Mouse (Mus musculus) heart, embryonic 11.5 days (tissue): ENCODE results near the gene Ranbp10. TPM values are rescaled to one million over a fixed set of nuclear protein-coding genes. Genes with fewer than 3 reads are reported as not detected.

ENCODE experiments used
- ATAC-seq: fragments of 200-750 bp; cut with Nextera tagmentation; replicated peaks from 2 replicates; pipeline ENCODE4 v1.8.0; 2017; ENCODE audit warnings: moderate library complexity; ENCODE audit not compliant: insufficient number of reproducible peaks, low FRiP score, low TSS enrichment
- H3K27ac ChIP-seq: fragments of 300-500 bp; sonication (generic); 2 replicates; pipeline ENCODE4 v1.5.1; 2014; ENCODE audit warnings: mild to moderate bottlenecking, low read depth, low read length
- H3K27me3 ChIP-seq: fragments of 300-500 bp; sonication (generic); 2 replicates; pipeline ENCODE4 v1.6.1; 2014; ENCODE audit warnings: mild to moderate bottlenecking, low read length, mixed read lengths; ENCODE audit not compliant: control insufficient read depth, insufficient read depth
- H3K36me3 ChIP-seq: fragments of 300-500 bp; sonication (generic); 2 replicates; pipeline ENCODE4 v1.6.1; 2014; ENCODE audit warnings: mild to moderate bottlenecking, low read length, moderate library complexity, mixed read lengths; ENCODE audit not compliant: control insufficient read depth, insufficient read depth
- H3K4me1 ChIP-seq: fragments of 300-500 bp; sonication (generic); 2 replicates; pipeline ENCODE4 v1.6.1; 2014; ENCODE audit warnings: low read length; ENCODE audit not compliant: control insufficient read depth, insufficient read depth
- H3K4me2 ChIP-seq: fragments of 300-500 bp; sonication (generic); 2 replicates; pipeline ENCODE4 v1.6.1; 2014; ENCODE audit warnings: mild to moderate bottlenecking, moderate library complexity
- H3K4me3 ChIP-seq: fragments of 300-500 bp; sonication (generic); 2 replicates; pipeline ENCODE4 v1.5.1; 2014; ENCODE audit warnings: low read depth, low read length
- H3K9ac ChIP-seq: fragments of 300-500 bp; sonication (generic); 2 replicates; pipeline ENCODE4 v1.6.1; 2014; ENCODE audit warnings: mild to moderate bottlenecking, low read depth, low read length, moderate library complexity
- H3K9me3 ChIP-seq: fragments of 300-500 bp; sonication (generic); replicated peaks from 2 replicates; pipeline ENCODE4 v1.6.1; 2016; ENCODE audit warnings: low read length; ENCODE audit not compliant: control insufficient read depth
- WGBS: fragments of 180-500 bp; shearing (Covaris S2); extraction: QIAGEN DNeasy Blood & Tissue Kit; methylation state at CpG from one replicate; pipeline ENCODE4 v1.1.7; 2014; ENCODE audit not compliant: insufficient replicate concordance; 5-methylcytosine and 5-hydroxymethylcytosine counted together
- polyA plus RNA-seq: library from polyadenylated mRNA; unstranded; fragments of >200 nt; fragmentation: Nextera tagmentation; extraction: Ambion mirVana; gene quantifications from 2 replicates; pipeline ENCODE4 v1.2.1, GENCODE M21; 2014

Gene Ranbp10
- polyA plus RNA-seq, 1 experiment from 2014 or later = 14.3 TPM

DNA sequence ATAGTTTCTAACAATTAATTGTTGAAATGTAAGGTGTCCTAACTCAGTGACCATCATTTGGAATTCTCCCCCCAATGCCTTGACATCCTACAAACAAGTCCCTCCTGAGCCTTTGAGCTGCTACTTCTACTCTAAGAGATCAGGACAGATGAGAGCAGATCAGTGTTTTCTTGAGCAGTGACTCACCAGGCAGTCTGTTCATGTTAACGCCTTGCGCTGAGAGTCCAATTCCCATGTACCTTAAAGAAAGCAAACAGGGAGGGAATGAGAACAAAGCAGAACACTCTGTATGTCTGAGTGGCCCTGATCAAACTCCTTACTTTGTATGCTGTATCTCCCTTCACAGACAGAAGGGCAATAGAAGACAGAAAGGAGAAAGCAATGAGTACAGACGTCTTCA, 21.8 kb downstream of the Ranbp10 start:
- WGBS = 70% methylated on average over 3 of the region's 3 CpGs
- peaks cover 8% of the 10 kb centered on the region for H3K4me1 ChIP-seq

DNA sequence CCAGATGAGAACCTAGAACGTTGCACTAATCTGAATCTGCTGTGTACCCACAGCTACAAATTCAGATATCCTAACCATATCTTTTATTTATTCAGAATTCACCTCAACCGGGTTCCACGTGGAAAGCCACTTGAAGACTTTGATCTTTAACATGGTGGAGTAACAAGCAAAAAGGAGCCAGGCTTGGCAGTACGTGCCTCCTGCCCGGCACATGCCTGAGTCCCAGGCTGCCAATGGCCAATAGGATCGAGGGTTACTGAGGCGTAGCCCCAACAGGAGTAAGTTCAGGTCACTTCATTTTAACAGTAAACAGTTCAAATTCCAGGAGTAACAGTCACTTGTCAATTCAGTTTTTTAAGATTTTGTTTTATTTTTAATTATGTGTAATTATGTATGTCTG, 22.4 kb downstream of the Ranbp10 start:
- H3K9ac ChIP-seq = no peak overlapping the region
- H3K9me3 ChIP-seq = no peaks in the 10 kb centered on the region
- no peak overlapping the region for H3K27ac ChIP-seq
- H3K4me3 ChIP-seq = no peak overlapping the region
- H3K27me3 ChIP-seq = no peaks in the 10 kb centered on the region
- no peak overlapping the region for H3K4me2 ChIP-seq
- no peaks in the 10 kb centered on the region for H3K36me3 ChIP-seq
- WGBS = 91% methylated on average over 7 of the region's 7 CpGs
- peaks cover 5% of the 10 kb centered on the region for H3K4me1 ChIP-seq
- ATAC-seq = no peak

More for the DNA sequence above, 21.8 kb downstream of the Ranbp10 start:
- Histone ChIP-seq H3K9me3 (no peaks in the 10 kb centered on the region), H3K27me3 (no peaks in the 10 kb centered on the region), H3K4me3 (no peak overlapping the region), H3K9ac (no peak overlapping the region), H3K36me3 (no peaks in the 10 kb centered on the region), H3K4me2 (no peak overlapping the region), H3K27ac (0 out of 2 replicates have a peak overlapping the region, but pooled peaks have one; percentile 41)
- no peak for ATAC-seq

- Histone ChIP-seq H3K4me1 (peaks cover 19% of the 10 kb centered on the region), H3K27ac (peak overlapping the region; percentile 81), H3K4me3 (no peak overlapping the region), H3K4me2 (peak overlapping the region; percentile 32), H3K36me3 (no peaks in the 10 kb centered on the region), H3K9ac (no peak overlapping the region), H3K27me3 (no peaks in the 10 kb centered on the region), H3K9me3 (no peaks in the 10 kb centered on the region)
- peak; percentile 81 for ATAC-seq
- WGBS = 78% methylated on average over 6 of the region's 6 CpGs
Observed at GRCm38 (mm10) chr8:105801153-105801904, 25.8 kb downstream of the Ranbp10 start.

DNA sequence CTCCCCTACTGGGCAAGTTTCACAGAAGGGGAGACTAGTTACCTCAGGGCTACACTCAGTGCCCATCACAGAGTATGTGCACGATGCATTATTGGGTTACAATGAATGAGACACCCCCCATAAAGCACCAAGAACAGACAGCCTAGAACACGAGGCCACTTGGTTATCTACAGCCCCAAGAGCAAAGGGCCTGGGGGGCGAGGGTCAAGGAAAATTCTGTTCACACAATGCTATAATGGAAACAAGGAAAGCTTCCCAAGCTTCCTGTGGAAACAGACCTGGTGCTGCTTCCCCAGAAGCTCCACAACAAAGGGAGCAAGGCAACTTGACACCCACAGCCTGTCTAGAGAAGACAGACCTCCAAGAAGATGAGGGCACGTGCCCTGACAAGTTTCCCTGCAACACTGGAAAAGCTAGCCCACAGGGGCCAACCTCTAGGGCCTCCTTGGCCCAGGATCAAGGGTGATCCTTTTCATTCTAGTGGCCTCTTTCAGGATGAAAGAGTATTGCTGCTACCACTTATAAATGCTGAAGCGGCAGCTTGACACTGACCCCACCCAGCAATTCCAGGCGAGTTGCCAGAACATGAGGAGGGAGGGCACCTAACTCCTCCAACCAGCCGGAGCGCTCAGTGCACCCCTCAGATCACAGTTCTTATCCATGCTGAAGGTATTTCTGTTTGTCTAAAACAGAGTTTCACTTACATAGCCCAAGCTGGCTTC, 27.9 kb downstream of the Ranbp10 start:
- H3K36me3 ChIP-seq = no peaks in the 10 kb centered on the region
- no peak overlapping the region for H3K4me3 ChIP-seq
- ATAC-seq = 0 out of 2 replicates have a peak, but pooled peaks have one; percentile 50
- peak overlapping the region; percentile 48 for H3K4me2 ChIP-seq
- peak overlapping the region; percentile 78 for H3K27ac ChIP-seq
- no peaks in the 10 kb centered on the region for H3K27me3 ChIP-seq
- no peaks in the 10 kb centered on the region for H3K9me3 ChIP-seq
- WGBS = 34% methylated on average over 8 of the region's 8 CpGs
- H3K4me1 ChIP-seq = peaks cover 19% of the 10 kb centered on the region
- peak overlapping the region; percentile 63 for H3K9ac ChIP-seq

- Histone ChIP-seq H3K4me2 (no peak overlapping the region), H3K4me1 (peaks cover 19% of the 10 kb centered on the region), H3K9me3 (no peaks in the 10 kb centered on the region), H3K36me3 (no peaks in the 10 kb centered on the region), H3K27ac (peak overlapping the region; percentile 78), H3K4me3 (no peak overlapping the region), H3K27me3 (no peaks in the 10 kb centered on the region), H3K9ac (no peak overlapping the region)
- ATAC-seq = no peak
- 91% methylated on average over 5 of the region's 5 CpGs for WGBS
Observed at GRCm38 (mm10) chr8:105798408-105798807, 28.7 kb downstream of the Ranbp10 start.

- 89% methylated on average over 1 of the region's 1 CpGs for WGBS
- Histone ChIP-seq H3K27ac (no peak overlapping the region), H3K4me3 (no peak overlapping the region), H3K9ac (no peak overlapping the region), H3K27me3 (no peaks in the 10 kb centered on the region), H3K4me2 (no peak overlapping the region), H3K9me3 (no peaks in the 10 kb centered on the region), H3K36me3 (0 out of 2 replicates have a peak, but pooled peaks cover 2% of the 10 kb centered on the region), H3K4me1 (peaks cover 14% of the 10 kb centered on the region)
- ATAC-seq = no peak
Observed at GRCm38 (mm10) chr8:105795785-105796184, 31.4 kb downstream of the Ranbp10 start.

DNA sequence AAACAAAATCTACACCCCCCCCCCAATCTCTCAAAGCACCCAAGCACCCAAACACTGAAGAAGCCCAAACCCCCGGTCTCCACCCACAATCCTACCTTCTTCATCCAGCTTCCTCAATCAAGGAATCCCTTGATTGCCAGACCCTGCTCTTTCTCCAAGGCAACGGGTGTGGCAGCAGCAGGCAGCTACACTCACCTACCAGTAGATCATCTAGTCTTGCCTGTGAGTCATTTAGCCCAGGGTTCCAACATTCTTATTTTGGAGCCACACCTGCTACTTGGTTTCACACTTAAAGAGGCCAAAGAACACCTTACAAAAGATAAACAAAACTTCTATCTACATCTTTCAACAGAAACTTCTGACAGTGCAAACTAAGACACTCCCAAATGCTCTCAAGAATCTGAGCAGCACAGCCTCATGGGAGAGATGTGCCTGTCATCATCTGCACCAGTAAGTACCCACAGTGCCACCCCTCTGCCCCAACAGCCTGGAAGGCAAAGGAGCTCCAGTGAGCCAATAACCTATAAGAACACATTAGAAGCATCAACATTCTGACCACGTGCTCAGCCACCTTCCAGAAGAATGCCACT, 33.0 kb downstream of the Ranbp10 start:
- peaks cover 11% of the 10 kb centered on the region for H3K4me1 ChIP-seq
- H3K9me3 ChIP-seq = no peaks in the 10 kb centered on the region
- no peak overlapping the region for H3K9ac ChIP-seq
- WGBS = 86% methylated on average over 3 of the region's 3 CpGs
- H3K4me2 ChIP-seq = no peak overlapping the region
- no peaks in the 10 kb centered on the region for H3K27me3 ChIP-seq
- 0 out of 2 replicates have a peak, but pooled peaks cover 2% of the 10 kb centered on the region for H3K36me3 ChIP-seq
- no peak overlapping the region for H3K27ac ChIP-seq
- H3K4me3 ChIP-seq = no peak overlapping the region
- ATAC-seq = no peak

GRCm38 (mm10) chr8:105793331-105793730, 33.8 kb downstream of the Ranbp10 start:
- Histone ChIP-seq H3K9me3 (no peaks in the 10 kb centered on the region), H3K4me2 (no peak overlapping the region), H3K4me3 (no peak overlapping the region), H3K27me3 (no peaks in the 10 kb centered on the region), H3K36me3 (0 out of 2 replicates have a peak, but pooled peaks cover 2% of the 10 kb centered on the region), H3K4me1 (peaks cover 3% of the 10 kb centered on the region; the same call in 1 of the 2 replicates), H3K9ac (no peak overlapping the region), H3K27ac (no peak overlapping the region)
- no peak for ATAC-seq
- 97% methylated on average over 1 of the region's 1 CpGs for WGBS
